Mouse (Mus musculus) neural tube, embryonic 11.5 days (tissue): ENCODE measurements at regions not wholly inside any gene's neighbourhood (a gene's known extent, or its start where the extent isn't known, plus 50 kb on each side); places are given as distances from the start of the nearest gene placed in this dataset.

Experiments used
- ATAC-seq: fragments of 200-750 bp; cut with Nextera tagmentation; 2 replicates; pipeline ENCODE4 v1.8.0; 2017; ENCODE audit warnings: moderate number of reproducible peaks, mild to moderate bottlenecking, moderate TSS enrichment, moderate library complexity; ENCODE audit not compliant: insufficient read depth, low FRiP score, low TSS enrichment
- DNase-seq: peaks from one replicate; pipeline ENCODE4 v3.0.0-alpha.2; 2015; ENCODE audit warnings: low spot score
- H3K27ac ChIP-seq: fragments of 300-500 bp; sonication (generic); 2 replicates; pipeline ENCODE4 v1.5.1; 2014; ENCODE audit warnings: low read depth, mild to moderate bottlenecking, low read length
- H3K27me3 ChIP-seq: fragments of 300-500 bp; sonication (generic); 2 replicates; pipeline ENCODE4 v1.6.1; 2014; ENCODE audit warnings: mild to moderate bottlenecking, low read length, mixed read lengths; ENCODE audit not compliant: control insufficient read depth, insufficient read depth
- H3K36me3 ChIP-seq: fragments of 300-500 bp; sonication (generic); 2 replicates; pipeline ENCODE4 v1.6.1; 2014; ENCODE audit warnings: mild to moderate bottlenecking, low read length, moderate library complexity, mixed read lengths; ENCODE audit not compliant: control insufficient read depth, insufficient read depth
- H3K4me1 ChIP-seq: fragments of 300-500 bp; sonication (generic); 2 replicates; pipeline ENCODE4 v1.6.1; 2014; ENCODE audit warnings: low read length, mixed read lengths; ENCODE audit not compliant: control insufficient read depth, insufficient read depth
- H3K4me2 ChIP-seq: fragments of 300-500 bp; sonication (generic); 2 replicates; pipeline ENCODE4 v1.6.1; 2014; ENCODE audit warnings: low read depth, mild to moderate bottlenecking, moderate library complexity
- H3K4me3 ChIP-seq: fragments of 300-500 bp; sonication (generic); 2 replicates; pipeline ENCODE4 v1.5.1; 2014; ENCODE audit warnings: low read depth, low read length
- H3K9ac ChIP-seq: fragments of 300-500 bp; sonication (generic); 2 replicates; pipeline ENCODE4 v1.6.1; 2014; ENCODE audit warnings: mild to moderate bottlenecking, low read length
- H3K9me3 ChIP-seq: fragments of 300-500 bp; sonication (generic); 2 replicates; pipeline ENCODE4 v1.6.1; 2016; ENCODE audit warnings: low read length; ENCODE audit not compliant: control insufficient read depth
- WGBS: fragments of 180-500 bp; shearing (Covaris S2); extraction: QIAGEN DNeasy Blood & Tissue Kit; methylation state at CpG from one replicate; pipeline ENCODE4 v1.1.7; 2014; 5-methylcytosine and 5-hydroxymethylcytosine counted together

GRCm38 (mm10) chr11:112546162-112546561 is 235.9 kb upstream of the Sox9 start:
- no peaks in the 10 kb centered on the region for H3K27me3 ChIP-seq
- no peak for ATAC-seq
- no peak overlapping the region for H3K4me2 ChIP-seq
- H3K9me3 ChIP-seq, result no peaks in the 10 kb centered on the region
- no peak overlapping the region for H3K27ac ChIP-seq
- H3K36me3 ChIP-seq, result no peaks in the 10 kb centered on the region
- H3K4me1 ChIP-seq, result no peaks in the 10 kb centered on the region
- no peak for DNase-seq
- WGBS, result 67% methylated on average over 5 of the region's 5 CpGs
- no peak overlapping the region for H3K4me3 ChIP-seq
- H3K9ac ChIP-seq, result no peak overlapping the region

- 80% methylated on average over 6 of the region's 6 CpGs for WGBS
- no peak for ATAC-seq
- no peak for DNase-seq
These were observed 229.2 kb upstream of the Sox9 start for GRCm38 (mm10) chr11:112552838-112553237.

GRCm38 (mm10) chr11:112563027-112563426 is 219.0 kb upstream of the Sox9 start:
- Histone ChIP-seq H3K9me3 (no peaks in the 10 kb centered on the region; the same call in 1 of the 2 replicates), H3K4me2 (no peak overlapping the region), H3K9ac (no peak overlapping the region), H3K27ac (no peak overlapping the region), H3K4me1 (no peaks in the 10 kb centered on the region), H3K27me3 (no peaks in the 10 kb centered on the region), H3K36me3 (no peaks in the 10 kb centered on the region), H3K4me3 (no peak overlapping the region)
- no peak for ATAC-seq
- 82% methylated on average over 9 of the region's 9 CpGs for WGBS
- DNase-seq, result no peak

More at GRCm38 (mm10) chr11:112552838-112553237, 229.2 kb upstream of the Sox9 start:
- Histone ChIP-seq H3K4me1 (no peaks in the 10 kb centered on the region), H3K4me3 (no peak overlapping the region), H3K9ac (no peak overlapping the region), H3K9me3 (no peaks in the 10 kb centered on the region), H3K27me3 (no peaks in the 10 kb centered on the region), H3K27ac (no peak overlapping the region), H3K4me2 (no peak overlapping the region), H3K36me3 (no peaks in the 10 kb centered on the region)

- H3K4me2 ChIP-seq, result no peak overlapping the region
- no peaks in the 10 kb centered on the region for H3K9me3 ChIP-seq
- no peaks in the 10 kb centered on the region for H3K36me3 ChIP-seq
- WGBS, result 4% methylated on average over 1 of the region's 1 CpGs
- H3K9ac ChIP-seq, result no peak overlapping the region
- DNase-seq (no peak), ATAC-seq (no peak)
- H3K4me3 ChIP-seq, result no peak overlapping the region
- no peaks in the 10 kb centered on the region for H3K4me1 ChIP-seq
- no peaks in the 10 kb centered on the region for H3K27me3 ChIP-seq
- no peak overlapping the region for H3K27ac ChIP-seq
These were observed 217.3 kb upstream of the Sox9 start for GRCm38 (mm10) chr11:112564706-112565215.

GRCm38 (mm10) chr11:112566071-112566470 is 216.0 kb upstream of the Sox9 start:
- Histone ChIP-seq H3K4me2 (no peak overlapping the region), H3K4me1 (no peaks in the 10 kb centered on the region), H3K27ac (no peak overlapping the region), H3K36me3 (no peaks in the 10 kb centered on the region), H3K9me3 (no peaks in the 10 kb centered on the region), H3K9ac (no peak overlapping the region), H3K27me3 (no peaks in the 10 kb centered on the region), H3K4me3 (no peak overlapping the region)
- 95% methylated on average over 3 of the region's 3 CpGs for WGBS
- no peak for ATAC-seq
- no peak for DNase-seq

GRCm38 (mm10) chr11:112587386-112587785 is 194.6 kb upstream of the Sox9 start:
- Histone ChIP-seq H3K4me2 (no peak overlapping the region), H3K27ac (no peak overlapping the region), H3K9ac (no peak overlapping the region), H3K4me3 (no peak overlapping the region), H3K36me3 (no peaks in the 10 kb centered on the region), H3K27me3 (no peaks in the 10 kb centered on the region), H3K4me1 (no peaks in the 10 kb centered on the region), H3K9me3 (no peaks in the 10 kb centered on the region)
- DNase-seq (peak; percentile 8), ATAC-seq (no peak)

GRCm38 (mm10) chr11:112588088-112588487 is 193.9 kb upstream of the Sox9 start:
- WGBS, result 79% methylated on average over 11 of the region's 11 CpGs
- H3K27me3 ChIP-seq, result no peaks in the 10 kb centered on the region
- H3K36me3 ChIP-seq, result no peaks in the 10 kb centered on the region
- no peaks in the 10 kb centered on the region for H3K9me3 ChIP-seq
- no peak overlapping the region for H3K4me2 ChIP-seq
- DNase-seq, result peak; percentile 11
- no peak overlapping the region for H3K4me3 ChIP-seq
- H3K27ac ChIP-seq, result no peak overlapping the region
- H3K9ac ChIP-seq, result no peak overlapping the region
- no peak for ATAC-seq
- H3K4me1 ChIP-seq, result no peaks in the 10 kb centered on the region

GRCm38 (mm10) chr11:112590214-112590613 is 191.8 kb upstream of the Sox9 start:
- DNase-seq (no peak), ATAC-seq (no peak)
- WGBS, result 97% methylated on average over 7 of the region's 7 CpGs
- Histone ChIP-seq H3K4me3 (no peak overlapping the region), H3K4me2 (no peak overlapping the region), H3K36me3 (no peaks in the 10 kb centered on the region), H3K27me3 (no peaks in the 10 kb centered on the region), H3K4me1 (no peaks in the 10 kb centered on the region), H3K27ac (no peak overlapping the region), H3K9me3 (no peaks in the 10 kb centered on the region), H3K9ac (no peak overlapping the region)

GRCm38 (mm10) chr11:112592411-112593020 is 189.5 kb upstream of the Sox9 start:
- Histone ChIP-seq H3K4me1 (no peaks in the 10 kb centered on the region), H3K36me3 (no peaks in the 10 kb centered on the region), H3K27me3 (no peaks in the 10 kb centered on the region), H3K4me2 (no peak overlapping the region), H3K9ac (no peak overlapping the region), H3K27ac (no peak overlapping the region), H3K9me3 (no peaks in the 10 kb centered on the region), H3K4me3 (no peak overlapping the region)
- DNase-seq, result peak; percentile 24
- 27% methylated on average over 6 of the region's 6 CpGs for WGBS
- ATAC-seq, result peak; percentile 86
